Mouse (Mus musculus) urinary bladder, postnatal 14 days (tissue): ENCODE data around the gene Csmd2.

Experiments used
- DNase-seq: peaks from one replicate; pipeline ENCODE4 v3.0.0; 2021; ENCODE audit warnings: low spot score

Gene Csmd2

GRCm38 (mm10) chr4:128414741-128415140 lies 427.1 kb downstream of the Csmd2 start:
- DNase-seq, result no peak

GRCm38 (mm10) chr4:128419988-128420617 lies 432.4 kb downstream of the Csmd2 start:
- DNase-seq, result no peak

DNA sequence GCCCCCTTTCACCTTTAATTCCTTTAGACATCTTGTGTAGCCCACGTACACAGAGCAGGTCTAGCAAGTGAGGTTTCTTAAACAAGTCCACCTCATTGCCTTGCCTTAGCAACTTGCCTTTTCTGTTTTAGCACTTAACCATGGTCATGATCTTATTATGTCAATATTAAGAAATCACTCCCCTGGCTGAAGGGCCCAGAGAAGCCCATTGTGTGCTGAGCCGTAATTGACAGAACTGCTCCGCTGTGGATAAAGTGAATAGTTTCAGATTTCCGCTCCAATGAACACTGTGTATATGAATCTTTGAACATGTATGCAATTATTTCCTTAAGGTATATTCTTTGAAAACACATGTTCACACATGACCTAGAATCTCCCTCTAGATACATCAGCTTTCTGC lies 434.8 kb downstream of the Csmd2 start:
- DNase-seq, result no peak

- DNase-seq, result no peak
These were observed 437.7 kb downstream of the Csmd2 start for GRCm38 (mm10) chr4:128425339-128425738.

- no peak for DNase-seq
These were observed 439.8 kb downstream of the Csmd2 start for GRCm38 (mm10) chr4:128427261-128428030.

GRCm38 (mm10) chr4:128428303-128429107 lies 440.8 kb downstream of the Csmd2 start:
- DNase-seq, result no peak

GRCm38 (mm10) chr4:128429591-128429990 lies 441.9 kb downstream of the Csmd2 start:
- no peak for DNase-seq

DNA sequence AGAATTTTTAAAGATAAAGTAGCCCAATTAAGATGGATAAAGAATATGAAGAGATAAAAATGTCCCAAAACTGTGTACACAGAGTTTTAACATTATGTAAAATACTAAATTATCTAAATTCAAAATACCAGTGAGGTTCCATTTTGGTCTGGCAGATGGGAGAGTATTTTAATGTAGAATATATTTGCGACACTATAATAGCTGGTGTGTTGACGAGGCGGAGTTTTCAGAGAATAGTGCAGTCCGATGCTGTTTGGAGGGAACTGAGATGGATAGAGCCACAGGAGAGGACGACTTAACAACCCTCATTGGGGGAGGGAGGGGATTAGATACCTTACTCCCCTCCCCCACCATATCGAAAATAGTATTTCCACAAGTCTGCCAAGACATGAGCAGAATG lies 452.9 kb downstream of the Csmd2 start:
- no peak for DNase-seq

- DNase-seq, result no peak
These were observed 453.6 kb downstream of the Csmd2 start for GRCm38 (mm10) chr4:128441228-128441627.

DNA sequence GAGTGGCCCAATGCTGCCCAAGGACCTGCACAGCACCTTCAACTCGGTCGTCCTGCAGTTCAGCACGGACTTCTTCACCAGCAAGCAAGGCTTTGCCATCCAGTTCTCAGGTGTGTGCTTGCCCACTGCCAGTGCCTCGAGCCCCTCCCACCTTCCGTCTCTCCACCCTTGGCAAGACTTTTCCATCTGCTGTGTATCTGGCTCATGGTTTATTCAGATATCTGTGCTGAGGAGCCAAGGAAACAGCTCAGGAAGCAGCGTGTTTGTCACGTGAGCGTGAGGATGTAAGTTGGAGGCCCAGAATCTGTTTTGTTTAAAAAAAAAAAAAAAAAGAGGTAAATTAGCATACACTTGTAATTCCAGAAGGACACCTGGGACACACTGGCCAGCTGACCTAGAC lies 455.1 kb downstream of the Csmd2 start:
- DNase-seq, result no peak

GRCm38 (mm10) chr4:128445514-128446260 lies 458.0 kb downstream of the Csmd2 start:
- no peak for DNase-seq

DNA sequence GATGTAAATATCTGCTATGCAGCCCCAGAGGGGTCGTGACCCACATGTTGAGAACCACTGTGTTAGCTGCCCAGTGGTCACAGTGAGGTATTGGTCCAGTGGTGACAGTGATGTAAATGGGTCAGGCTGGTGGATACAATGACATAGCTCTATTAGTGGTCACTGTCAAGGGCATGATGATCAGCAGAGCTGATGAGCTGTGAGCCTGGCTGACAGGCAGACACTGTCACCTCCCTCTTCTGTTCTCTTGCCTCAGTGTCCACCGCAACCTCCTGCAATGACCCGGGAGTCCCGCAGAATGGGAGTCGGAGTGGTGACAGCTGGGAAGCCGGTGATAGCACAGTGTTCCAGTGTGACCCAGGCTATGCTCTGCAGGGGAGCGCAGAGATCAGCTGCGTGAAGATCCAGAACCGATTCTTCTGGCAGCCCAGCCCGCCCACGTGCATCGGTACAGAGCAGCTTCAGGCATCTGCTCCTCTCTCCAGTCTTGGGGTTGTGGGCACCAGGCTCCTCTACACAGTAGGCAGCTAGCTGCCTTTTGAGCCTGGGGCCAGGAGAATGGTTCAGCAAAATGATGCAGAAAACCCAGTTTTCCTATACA lies 461.3 kb downstream of the Csmd2 start:
- no peak for DNase-seq

- DNase-seq, result no peak
These were observed 462.5 kb downstream of the Csmd2 start for GRCm38 (mm10) chr4:128450137-128450536.

DNA sequence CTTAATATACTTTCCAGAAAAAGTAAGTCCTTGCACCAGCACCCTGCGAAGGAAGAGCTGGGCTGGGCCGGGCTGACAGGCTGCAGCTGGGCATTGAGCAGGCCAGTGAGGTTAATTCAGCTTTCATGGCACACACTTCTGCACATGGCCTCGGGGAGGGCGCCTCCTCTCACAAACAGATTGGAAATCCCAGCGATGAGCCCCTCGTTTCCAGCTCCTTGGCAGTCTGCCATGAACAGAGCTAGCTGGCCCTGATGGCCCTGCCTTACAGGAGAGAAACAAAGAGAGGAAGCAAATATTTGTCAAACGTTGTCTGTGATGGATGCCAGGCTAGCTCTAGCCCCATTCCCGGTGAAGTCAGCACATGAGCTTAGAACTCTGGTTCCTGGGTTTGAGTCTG lies 463.3 kb downstream of the Csmd2 start:
- DNase-seq, result no peak

- no peak for DNase-seq
These were observed 463.7 kb downstream of the Csmd2 start for GRCm38 (mm10) chr4:128451383-128451794.

GRCm38 (mm10) chr4:128466708-128467107 lies 479.1 kb downstream of the Csmd2 start:
- no peak for DNase-seq

- no peak for DNase-seq
These were observed 480.4 kb downstream of the Csmd2 start for GRCm38 (mm10) chr4:128468040-128468439.

DNA sequence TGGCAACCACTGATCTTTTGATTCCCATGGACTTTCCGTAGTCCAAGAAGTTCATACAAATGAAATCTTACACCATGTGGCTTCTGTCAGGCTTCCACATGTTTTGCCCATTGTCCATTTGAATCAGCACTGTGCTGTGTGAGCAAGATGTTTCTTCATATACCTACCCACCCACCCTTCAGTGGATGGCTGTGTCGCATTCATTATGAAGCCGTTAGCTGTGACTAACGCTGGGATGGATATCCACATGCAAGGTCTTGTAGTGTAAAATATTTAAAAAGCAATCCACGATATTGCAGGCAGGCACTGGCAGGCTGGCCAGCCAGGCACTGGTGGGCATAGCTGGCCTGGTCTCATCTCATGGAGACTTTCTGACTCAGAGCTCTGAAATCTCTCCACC lies 488.6 kb downstream of the Csmd2 start:
- DNase-seq, result no peak

- DNase-seq, result no peak
These were observed 496.2 kb downstream of the Csmd2 start for GRCm38 (mm10) chr4:128483891-128484290.

GRCm38 (mm10) chr4:128484679-128485078 lies 497.0 kb downstream of the Csmd2 start:
- DNase-seq, result no peak

GRCm38 (mm10) chr4:128489521-128490100 lies 502.0 kb downstream of the Csmd2 start:
- DNase-seq, result no peak
